In genomic region chr13:109802201-109802600, GRCm38 (mm10) we compare ENCODE assay signal across 23 mouse cellular contexts.
DNase-seq lines count a peak whose midpoint lies in the region; ATAC-seq lines count a peak whose summit lies in the region.
"Had no signal": no experiment of that assay in that cellular context is flagged by ENCODE, and none has a peak within 500 bp of the region (broad histone marks: within the 10 kb centered on the region; RNA-seq: fewer than 3 reads in every experiment).

No protein-coding gene starts in this region.

- H3K4me3 ChIP-seq in forebrain, embryonic 11.5 days (ENCODE audit: low read depth, low read length), result no peak overlapping the region
- H3K4me3 ChIP-seq: forebrain, embryonic 13.5 days; heart, adult 2 months; heart, embryonic 10.5 days; heart, embryonic 13.5 days; hindbrain, embryonic 12.5 days; hindbrain, embryonic 15.5 days had no signal

- H3K4me1 ChIP-seq in forebrain, embryonic 11.5 days (replicated peaks; ENCODE audit: control insufficient read depth, insufficient read depth, low read length), result no peaks in the 10 kb centered on the region
- H3K4me1 ChIP-seq: forebrain, embryonic 13.5 days had no signal

- no peak for ATAC-seq in forebrain, embryonic 11.5 days (replicated peaks; ENCODE audit: low FRiP score)
- ATAC-seq: CD4-positive, CD25-positive, alpha-beta regulatory T cell, adult 4 months; forebrain, embryonic 13.5 days; forebrain, embryonic 16.5 days; Patski had no signal

- H3K27ac ChIP-seq in forebrain, embryonic 11.5 days (ENCODE audit: low read depth, low read length), result no peak overlapping the region
- H3K27ac ChIP-seq: forebrain, embryonic 13.5 days; heart, adult 2 months; heart, embryonic 10.5 days; heart, embryonic 13.5 days; hindbrain, embryonic 12.5 days; hindbrain, embryonic 15.5 days had no signal

- H3K36me3 ChIP-seq in forebrain, embryonic 11.5 days (ENCODE audit: control insufficient read depth, insufficient read depth, low read length), result no peaks in the 10 kb centered on the region
- H3K36me3 ChIP-seq: heart, embryonic 10.5 days; heart, embryonic 13.5 days; hindbrain, embryonic 12.5 days; hindbrain, embryonic 15.5 days had no signal

- intact Hi-C loops in heart, postnatal 25 days (cut with DNase I), result no loop called here

- WGBS in forebrain, embryonic 11.5 days, result 78% methylated on average over 4 of the region's 4 CpGs

- H3K9ac ChIP-seq in forebrain, embryonic 11.5 days (ENCODE audit: low read length), result no peak overlapping the region
- H3K9ac ChIP-seq: forebrain, embryonic 13.5 days; heart, embryonic 13.5 days; hindbrain, embryonic 12.5 days; hindbrain, embryonic 15.5 days had no signal

- no peak overlapping the region for H3K4me2 ChIP-seq in forebrain, embryonic 11.5 days (ENCODE audit: low read depth, low read length, severe bottlenecking)
- H3K4me2 ChIP-seq: forebrain, embryonic 13.5 days; heart, embryonic 13.5 days; hindbrain, embryonic 12.5 days; hindbrain, embryonic 15.5 days had no signal

- no peaks in the 10 kb centered on the region for H3K9me3 ChIP-seq in forebrain, embryonic 11.5 days (ENCODE audit: control insufficient read depth, low read length)
- H3K9me3 ChIP-seq: forebrain, embryonic 13.5 days; heart, embryonic 10.5 days; heart, embryonic 13.5 days; hindbrain, embryonic 12.5 days; hindbrain, embryonic 15.5 days had no signal

- H3K27me3 ChIP-seq in forebrain, embryonic 11.5 days (ENCODE audit: control insufficient read depth, insufficient read depth, low read length), result no peaks in the 10 kb centered on the region
- H3K27me3 ChIP-seq: forebrain, embryonic 13.5 days; heart, embryonic 13.5 days; hindbrain, embryonic 12.5 days; hindbrain, embryonic 15.5 days; Patski had no signal

- DNase-seq in heart, adult 11 months, result peak; percentile 10
- DNase-seq in heart, postnatal 25 days (ENCODE audit: low spot score), result no peak
- DNase-seq in lung, postnatal 10 days, result peak; percentile 19
- DNase-seq in lung, postnatal 25 days (ENCODE audit: low spot score), result no peak
- peak; percentile 30 for DNase-seq in fibroblast of lung, adult 2 months (ENCODE audit: low read depth)
- no peak for DNase-seq in forebrain, embryonic 11.5 days (ENCODE audit: low spot score)
- DNase-seq in MN1 (ENCODE audit: low spot score), result no peak
- DNase-seq: adrenal gland, postnatal 10 days; adrenal gland, postnatal 36 days; cerebellum, adult 18-20 months; cerebellum, adult 9-10 months; cerebellum, postnatal 14 days; gastrocnemius, postnatal 25 days; heart, adult 2 months; heart, postnatal 14 days had no signal

Comparison
In these comparisons a context has a peak if more than half of its experiments do, and no peak if none do; other contexts are left out.
1. DNase-seq: peak in heart, adult 11 months (single experiment), lung, postnatal 10 days (single experiment) and fibroblast of lung, adult 2 months (single experiment); none in heart, postnatal 25 days (single experiment), lung, postnatal 25 days (single experiment), forebrain, embryonic 11.5 days (single experiment) and MN1 (single experiment).